Mouse (Mus musculus) hindbrain, embryonic 11.5 days (tissue): Measurements from ENCODE around the gene Ihh. TPM values are rescaled to one million over a fixed set of nuclear protein-coding genes. Genes with fewer than 3 reads are reported as not detected.

ENCODE experiments used
- ATAC-seq: fragments of 200-750 bp; cut with Nextera tagmentation; 2 replicates; pipeline ENCODE4 v1.8.0; 2017; ENCODE audit warnings: mild to moderate bottlenecking, moderate TSS enrichment, moderate library complexity; ENCODE audit not compliant: low FRiP score
- DNase-seq: peaks from one replicate; pipeline ENCODE4 v3.0.0-alpha.2; 2015; ENCODE audit warnings: low spot score
- H3K27ac ChIP-seq: fragments of 300-500 bp; sonication (generic); 2 replicates; pipeline ENCODE4 v1.5.1; 2014; ENCODE audit warnings: mild to moderate bottlenecking, low read depth, low read length
- H3K27me3 ChIP-seq: fragments of 300-500 bp; sonication (generic); 2 replicates; pipeline ENCODE4 v1.6.1; 2014; ENCODE audit warnings: mild to moderate bottlenecking, low read length, moderate library complexity, mixed read lengths; ENCODE audit not compliant: control insufficient read depth, insufficient read depth
- H3K36me3 ChIP-seq: fragments of 300-500 bp; sonication (generic); 2 replicates; pipeline ENCODE4 v1.6.1; 2014; ENCODE audit warnings: mild to moderate bottlenecking, low read length, moderate library complexity, mixed read lengths; ENCODE audit not compliant: control insufficient read depth, insufficient read depth
- H3K4me1 ChIP-seq: fragments of 300-500 bp; sonication (generic); replicated peaks from 2 replicates; pipeline ENCODE4 v1.6.1; 2014; ENCODE audit warnings: low read length, mixed read lengths; ENCODE audit not compliant: control insufficient read depth, insufficient read depth
- H3K4me2 ChIP-seq: fragments of 300-500 bp; sonication (generic); replicated peaks from 2 replicates; pipeline ENCODE4 v1.6.1; 2014; ENCODE audit warnings: mild to moderate bottlenecking, low read depth, low read length
- H3K4me3 ChIP-seq: fragments of 300-500 bp; sonication (generic); 2 replicates; pipeline ENCODE4 v1.5.1; 2014; ENCODE audit warnings: low read depth, low read length
- H3K9ac ChIP-seq: fragments of 300-500 bp; sonication (generic); 2 replicates; pipeline ENCODE4 v1.6.1; 2014; ENCODE audit warnings: low read depth, low read length
- H3K9me3 ChIP-seq: fragments of 300-500 bp; sonication (generic); 2 replicates; pipeline ENCODE4 v1.6.1; 2016; ENCODE audit warnings: low read length; ENCODE audit not compliant: control insufficient read depth
- WGBS: fragments of 180-500 bp; shearing (Covaris S2); extraction: QIAGEN DNeasy Blood & Tissue Kit; methylation state at CpG from one replicate; pipeline ENCODE4 v1.1.7; 2014; 5-methylcytosine and 5-hydroxymethylcytosine counted together
- polyA plus RNA-seq: library from polyadenylated mRNA; unstranded; fragments of >200 nt; fragmentation: Nextera tagmentation; extraction: Ambion mirVana; gene quantifications from 2 replicates; pipeline ENCODE4 v1.2.1, GENCODE M21; 2014

Ihh gene
- 0.20 and 0.35 TPM in 2 replicates for polyA plus RNA-seq

- no peaks in the 10 kb centered on the region for H3K9me3 ChIP-seq
- peaks cover 8% of the 10 kb centered on the region; the same call in 1 of the 2 replicates for H3K4me1 ChIP-seq
- peak within 1 kb of the TSS; percentile 58 for H3K4me2 ChIP-seq
- DNase-seq (peak; percentile 48), ATAC-seq (no peak)
- H3K27ac ChIP-seq, result no peak within 1 kb of the TSS
- 3% methylated on average over 43 of the region's 55 CpGs for WGBS
- peaks cover 76% of the 10 kb centered on the region for H3K27me3 ChIP-seq
- no peak within 1 kb of the TSS for H3K9ac ChIP-seq
- H3K4me3 ChIP-seq, result peak within 1 kb of the TSS; percentile 32
- H3K36me3 ChIP-seq, result no peaks in the 10 kb centered on the region
Observed at GRCm38 (mm10) chr1:74951556-74952210, at the start of gene Ihh. Ihh (minus strand) TSS chr1:74951672.

DNA sequence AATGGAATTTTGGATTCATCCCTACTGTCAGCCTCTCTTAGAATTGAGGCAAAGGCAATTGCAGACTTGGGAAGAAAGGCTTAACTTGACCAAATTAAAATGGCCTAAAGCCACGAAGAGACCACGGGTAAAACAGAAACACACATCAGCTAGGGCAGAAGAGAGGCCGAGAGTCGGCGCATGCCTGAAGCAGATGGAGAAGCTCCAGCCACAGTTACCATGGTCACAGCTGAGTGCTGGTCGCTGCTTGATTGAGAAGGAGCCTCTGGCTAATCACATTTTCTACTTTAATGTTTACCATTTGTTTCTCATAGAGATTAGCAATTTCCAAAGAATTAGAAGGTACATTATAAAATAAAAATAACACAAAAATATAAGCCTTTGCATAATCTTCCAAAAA is 49.7 kb upstream of the Ihh start:
- H3K9ac ChIP-seq, result no peak overlapping the region

GRCm38 (mm10) chr1:75000496-75000895 is 49.0 kb upstream of the Ihh start:
- Histone ChIP-seq H3K27me3 (no peaks in the 10 kb centered on the region), H3K9me3 (no peaks in the 10 kb centered on the region), H3K4me2 (no peak overlapping the region), H3K36me3 (no peaks in the 10 kb centered on the region), H3K27ac (no peak overlapping the region), H3K4me1 (no peaks in the 10 kb centered on the region), H3K4me3 (no peak overlapping the region), H3K9ac (no peak overlapping the region)
- WGBS, result 0% methylated on average over 1 of the region's 1 CpGs
- DNase-seq (peak; percentile 71), ATAC-seq (no peak)

More for the DNA sequence above, 49.7 kb upstream of the Ihh start:
- Histone ChIP-seq H3K4me1 (no peaks in the 10 kb centered on the region), H3K4me2 (no peak overlapping the region), H3K27me3 (no peaks in the 10 kb centered on the region), H3K9me3 (no peaks in the 10 kb centered on the region), H3K27ac (no peak overlapping the region), H3K4me3 (no peak overlapping the region), H3K36me3 (no peaks in the 10 kb centered on the region)
- DNase-seq (no peak), ATAC-seq (no peak)
- WGBS, result 70% methylated on average over 6 of the region's 6 CpGs

- Histone ChIP-seq H3K36me3 (no peaks in the 10 kb centered on the region), H3K4me3 (no peak overlapping the region), H3K4me2 (no peak overlapping the region), H3K9me3 (no peaks in the 10 kb centered on the region), H3K27me3 (no peaks in the 10 kb centered on the region), H3K9ac (no peak overlapping the region), H3K27ac (no peak overlapping the region), H3K4me1 (no peaks in the 10 kb centered on the region)
- DNase-seq, result no peak
- no peak for ATAC-seq
- WGBS, result 90% methylated on average over 5 of the region's 5 CpGs
Observed at GRCm38 (mm10) chr1:74999173-74999572, 47.7 kb upstream of the Ihh start.

- no peaks in the 10 kb centered on the region for H3K4me1 ChIP-seq
- DNase-seq, result no peak
- no peak for ATAC-seq
- no peak overlapping the region for H3K27ac ChIP-seq
- no peak overlapping the region for H3K4me3 ChIP-seq
- no peak overlapping the region for H3K4me2 ChIP-seq
- no peaks in the 10 kb centered on the region for H3K27me3 ChIP-seq
- H3K9me3 ChIP-seq, result no peaks in the 10 kb centered on the region
- 84% methylated on average over 2 of the region's 2 CpGs for WGBS
- no peak overlapping the region for H3K9ac ChIP-seq
- H3K36me3 ChIP-seq, result no peaks in the 10 kb centered on the region
Observed at GRCm38 (mm10) chr1:74997231-74997630, 45.8 kb upstream of the Ihh start.

- ATAC-seq (no peak), DNase-seq (no peak)
- H3K4me3 ChIP-seq, result no peak overlapping the region
- no peak overlapping the region for H3K27ac ChIP-seq
- H3K9me3 ChIP-seq, result no peaks in the 10 kb centered on the region
- H3K36me3 ChIP-seq, result no peaks in the 10 kb centered on the region
- no peaks in the 10 kb centered on the region for H3K27me3 ChIP-seq
- no peak overlapping the region for H3K9ac ChIP-seq
- H3K4me2 ChIP-seq, result no peak overlapping the region
- 77% methylated on average over 8 of the region's 8 CpGs for WGBS
- peaks cover 2% of the 10 kb centered on the region; the same call in 1 of the 2 replicates for H3K4me1 ChIP-seq
Observed at GRCm38 (mm10) chr1:74977001-74977400, 25.5 kb upstream of the Ihh start.

- 94% methylated on average over 1 of the region's 1 CpGs for WGBS
- no peaks in the 10 kb centered on the region for H3K9me3 ChIP-seq
- no peaks in the 10 kb centered on the region for H3K27me3 ChIP-seq
- no peak overlapping the region for H3K9ac ChIP-seq
- ATAC-seq, result no peak
- no peaks in the 10 kb centered on the region for H3K36me3 ChIP-seq
- H3K27ac ChIP-seq, result no peak overlapping the region
- peaks cover 2% of the 10 kb centered on the region; the same call in 1 of the 2 replicates for H3K4me1 ChIP-seq
- DNase-seq, result no peak
- H3K4me3 ChIP-seq, result no peak overlapping the region
- no peak overlapping the region for H3K4me2 ChIP-seq
Observed at GRCm38 (mm10) chr1:74975936-74976335, 24.5 kb upstream of the Ihh start.

DNA sequence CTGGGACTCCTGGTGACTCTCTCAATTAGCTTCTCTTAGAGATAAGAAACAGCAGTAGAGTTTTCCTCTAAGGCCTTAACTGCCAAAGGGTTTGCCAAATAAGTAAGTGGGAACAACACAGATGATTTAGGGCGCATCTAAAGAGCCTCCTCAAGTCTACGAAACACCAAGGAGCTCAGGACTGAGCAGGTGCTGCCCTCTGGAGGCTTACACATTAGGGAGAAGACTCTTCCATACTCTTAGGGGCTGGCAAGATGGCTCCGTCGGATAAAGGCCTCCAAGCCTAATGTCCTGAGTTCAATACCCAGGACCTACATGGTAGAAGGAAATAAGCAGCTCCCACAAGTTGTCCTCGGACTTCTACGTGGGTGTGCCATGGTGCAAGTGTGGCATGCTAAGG is 22.1 kb upstream of the Ihh start:
- DNase-seq (no peak), ATAC-seq (no peak)
- Histone ChIP-seq H3K36me3 (no peaks in the 10 kb centered on the region), H3K4me3 (no peak overlapping the region), H3K9ac (no peak overlapping the region), H3K4me1 (peaks cover 2% of the 10 kb centered on the region; the same call in 1 of the 2 replicates), H3K27ac (no peak overlapping the region), H3K27me3 (no peaks in the 10 kb centered on the region), H3K4me2 (no peak overlapping the region), H3K9me3 (no peaks in the 10 kb centered on the region)
- 85% methylated on average over 6 of the region's 6 CpGs for WGBS

DNA sequence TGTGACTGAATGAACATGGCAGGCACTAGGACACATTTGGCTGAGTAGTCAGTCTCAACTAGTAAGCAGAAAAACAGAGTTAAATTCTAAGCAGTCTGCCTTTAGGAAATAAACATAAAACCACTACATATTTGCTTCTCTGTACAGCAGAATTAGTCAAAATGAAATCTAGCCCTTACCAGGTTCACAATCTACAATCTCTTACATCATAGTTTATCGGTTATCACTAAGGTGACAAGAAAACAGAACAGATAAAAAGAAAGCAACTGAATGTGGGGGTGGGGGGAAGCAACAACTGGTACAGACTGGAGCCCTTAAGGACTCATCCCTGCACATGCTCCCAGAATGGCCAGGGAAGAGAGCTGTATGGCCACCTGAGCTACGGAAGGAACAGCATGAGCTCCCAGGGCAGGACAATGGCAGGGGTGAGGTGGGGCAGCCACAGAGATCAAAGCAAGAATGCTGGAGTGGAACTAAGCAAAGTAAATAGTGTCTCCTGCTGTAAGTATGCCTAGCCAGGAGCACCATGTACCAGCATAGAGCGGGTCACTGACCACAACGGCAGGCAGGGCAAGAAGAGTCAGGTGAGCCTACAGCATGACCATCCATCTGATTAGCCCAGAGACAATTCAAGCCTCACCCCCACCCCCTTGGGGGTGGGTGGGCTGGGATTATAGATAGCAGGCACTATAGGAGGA is 20.0 kb upstream of the Ihh start:
- H3K9me3 ChIP-seq, result no peaks in the 10 kb centered on the region
- no peak for ATAC-seq
- H3K4me2 ChIP-seq, result no peak overlapping the region
- DNase-seq, result no peak
- 49% methylated on average over 4 of the region's 4 CpGs for WGBS
- H3K4me3 ChIP-seq, result no peak overlapping the region
- no peaks in the 10 kb centered on the region for H3K27me3 ChIP-seq
- H3K4me1 ChIP-seq, result no peaks in the 10 kb centered on the region
- H3K27ac ChIP-seq, result no peak overlapping the region
- no peaks in the 10 kb centered on the region for H3K36me3 ChIP-seq
- no peak overlapping the region for H3K9ac ChIP-seq
